Mouse (Mus musculus) fat pad, adult 2 months (tissue): Measurements from ENCODE around the gene Gm28539.

ENCODE experiments used
- DNase-seq: peaks from one replicate; pipeline ENCODE4 v3.0.0-alpha.2; 2011; ENCODE audit warnings: low read depth, low spot score; ENCODE audit errors: extremely low read depth

The Gm28539 gene

GRCm38 (mm10) chr16:18836468-18837208, at the start of gene Gm28539, which contains the start of gene 2510002D24Rik:
Gene Gm28539 (plus strand): TSS chr16:18836584.
Gene 2510002D24Rik (plus strand): TSS chr16:18836578.
- peak; percentile 59 for DNase-seq

DNA sequence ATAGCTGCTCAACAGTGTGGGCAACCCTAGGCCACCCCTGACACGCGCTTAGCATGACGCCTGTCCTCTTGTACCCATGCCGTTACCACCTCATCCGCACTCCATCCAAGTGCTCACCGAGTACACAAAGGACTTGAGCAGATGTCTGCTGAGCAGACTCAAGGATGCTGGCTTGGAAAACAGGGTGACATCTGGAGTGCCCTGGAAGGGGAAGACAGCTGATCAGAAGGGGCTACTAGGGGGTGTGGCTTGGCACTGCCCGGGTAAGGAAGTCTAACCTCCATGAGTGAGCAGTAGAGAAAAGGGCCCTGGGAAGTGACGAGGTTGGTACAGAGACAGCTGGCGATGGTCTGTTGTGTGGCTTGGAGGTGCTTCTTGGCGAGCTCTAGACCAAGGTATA, 49.7 kb upstream of the Gm28539 start:
- no peak for DNase-seq

GRCm38 (mm10) chr16:18788627-18789406, 47.6 kb upstream of the Gm28539 start:
- DNase-seq, result no peak

GRCm38 (mm10) chr16:18795223-18795899, 41.0 kb upstream of the Gm28539 start:
- no peak for DNase-seq

- no peak for DNase-seq
Observed at GRCm38 (mm10) chr16:18796645-18797044, 39.7 kb upstream of the Gm28539 start.

DNA sequence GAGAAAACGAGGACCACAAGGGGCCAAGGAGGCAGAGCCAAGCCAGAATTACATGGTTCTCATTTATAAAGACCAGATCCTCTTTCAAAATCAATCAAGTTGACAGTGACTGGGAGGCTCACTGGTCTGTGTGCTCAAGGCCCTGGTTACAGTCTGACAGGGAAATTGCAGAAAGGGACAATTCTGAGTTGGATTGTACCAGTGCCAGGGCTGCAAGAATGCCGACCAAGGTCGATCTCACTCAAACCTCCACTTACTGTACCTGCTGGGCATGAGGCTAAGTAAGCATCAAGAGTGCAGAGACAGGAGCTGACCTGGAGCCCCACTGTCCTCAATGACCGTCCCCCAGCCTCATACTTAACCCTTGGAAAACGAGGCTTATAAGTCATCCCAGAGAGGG, 38.2 kb upstream of the Gm28539 start:
- DNase-seq, result no peak

GRCm38 (mm10) chr16:18798841-18799240, 37.5 kb upstream of the Gm28539 start:
- DNase-seq, result no peak

- peak; percentile 99 for DNase-seq
Observed at GRCm38 (mm10) chr16:18805746-18806145, 30.6 kb upstream of the Gm28539 start.

- DNase-seq, result peak; percentile 94
Observed at GRCm38 (mm10) chr16:18809001-18809400, 27.4 kb upstream of the Gm28539 start.

DNA sequence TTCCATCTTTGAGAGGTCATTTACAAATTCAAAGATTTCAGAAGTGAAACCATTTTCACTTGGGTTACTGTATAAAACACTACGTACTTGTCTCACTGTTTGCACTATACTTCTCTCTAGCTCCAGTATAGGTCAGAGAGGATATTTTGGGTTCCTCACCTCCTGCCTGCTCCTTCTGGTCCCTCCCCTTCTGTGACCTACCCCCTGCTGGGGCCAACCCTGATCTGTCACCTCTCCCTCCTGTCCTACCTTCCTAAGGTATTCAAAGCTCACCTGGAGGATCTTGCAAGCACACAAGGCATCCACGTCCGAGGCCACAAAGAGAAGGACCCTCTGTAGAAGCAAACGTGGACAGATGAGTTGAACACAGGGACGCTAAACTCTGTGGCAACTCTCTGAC, 25.4 kb upstream of the Gm28539 start:
- no peak for DNase-seq

- DNase-seq, result peak; percentile 56
Observed at GRCm38 (mm10) chr16:18811468-18812384, 24.7 kb upstream of the Gm28539 start, which contains the start of the genes Ufd1 and Cdc45. Gene Ufd1 (plus strand): TSS chr16:18811779. Gene Cdc45 (minus strand): TSS chr16:18811987.

GRCm38 (mm10) chr16:18812385-18812910, 23.9 kb upstream of the Gm28539 start:
- no peak for DNase-seq

DNA sequence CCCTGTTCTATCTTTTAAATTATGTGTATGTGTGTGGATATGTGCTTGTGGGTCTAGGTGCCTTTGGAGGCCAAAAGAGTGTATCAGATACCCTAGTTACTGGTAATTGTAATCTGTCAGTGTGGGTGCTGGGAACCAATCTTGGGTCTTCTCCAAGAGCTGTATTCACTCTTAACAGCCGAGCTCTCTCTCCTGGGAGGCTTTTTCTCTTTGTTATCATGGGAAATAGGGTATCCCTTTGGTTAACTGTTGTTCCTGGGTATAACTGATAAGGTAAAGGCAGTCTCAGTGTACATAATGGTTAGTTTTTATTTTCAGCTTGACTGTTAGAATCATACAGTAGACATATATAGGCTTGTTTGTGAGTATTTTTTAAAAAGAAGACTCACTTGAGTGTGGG, 14.0 kb upstream of the Gm28539 start:
- no peak for DNase-seq

- no peak for DNase-seq
Observed at GRCm38 (mm10) chr16:18822925-18823324, 13.5 kb upstream of the Gm28539 start.

DNA sequence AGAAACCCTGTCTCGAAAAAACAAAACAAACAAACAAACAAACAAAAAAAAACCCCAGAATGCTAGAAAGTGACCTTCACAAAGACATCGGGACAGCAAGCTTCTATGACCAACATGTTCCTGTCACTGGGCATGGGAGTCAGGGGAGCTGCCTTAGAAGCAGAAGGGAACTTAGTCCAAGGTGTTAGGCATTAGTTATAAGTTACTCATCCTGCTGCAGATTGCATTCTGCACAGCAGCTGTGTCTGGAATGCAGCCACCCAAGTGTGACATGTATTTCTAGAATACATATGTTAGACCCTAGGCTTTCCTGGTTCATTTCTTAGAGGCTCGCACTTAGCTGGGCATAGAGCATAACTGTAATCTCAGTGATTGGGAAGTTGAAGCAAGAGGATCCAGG, 7.8 kb upstream of the Gm28539 start:
- DNase-seq, result no peak

DNA sequence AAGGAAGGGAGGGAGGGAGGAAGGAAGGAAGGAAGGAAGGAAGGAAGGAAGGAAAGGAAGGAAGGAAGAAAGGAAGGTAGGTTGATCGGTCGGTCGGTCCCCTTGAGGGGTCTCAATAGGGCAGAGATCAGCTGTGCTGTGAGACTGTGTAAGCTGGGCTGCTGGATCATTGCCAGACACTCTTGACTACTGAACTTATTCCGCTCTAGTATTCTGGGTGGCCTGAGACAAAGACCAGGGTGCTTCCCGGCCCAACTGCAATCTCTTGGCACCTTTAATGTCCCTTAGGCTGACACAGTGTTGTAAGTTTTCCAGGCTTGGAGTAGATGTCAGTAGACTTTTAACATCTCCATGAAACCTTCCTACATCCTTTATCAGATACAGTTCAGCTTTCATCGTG, 7.3 kb upstream of the Gm28539 start:
- DNase-seq, result no peak

- no peak for DNase-seq
Observed at GRCm38 (mm10) chr16:18833486-18833885, 2.9 kb upstream of the Gm28539 start.

- DNase-seq, result no peak
Observed at GRCm38 (mm10) chr16:18836073-18836467, 314 bp upstream of the Gm28539 start.

DNA sequence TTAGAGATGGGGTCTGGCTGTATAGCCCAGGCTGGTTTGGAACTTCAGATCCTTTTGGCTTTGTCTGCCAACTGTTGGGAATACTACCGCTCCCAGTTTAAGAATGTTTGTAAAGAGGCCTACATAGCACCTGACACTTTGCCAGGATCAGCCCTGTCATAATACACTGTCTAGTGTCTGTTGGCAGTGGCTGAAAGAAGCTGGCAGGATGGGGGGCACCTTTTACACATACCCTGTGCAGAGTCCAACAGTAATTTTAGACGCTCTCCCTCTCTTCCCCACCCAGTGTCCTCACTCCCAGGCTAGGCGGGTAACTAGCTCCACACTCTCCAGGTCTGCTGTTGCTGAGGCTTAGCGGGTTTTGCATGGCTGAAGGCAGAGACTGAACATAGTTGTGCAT, 2.0 kb downstream of the Gm28539 start:
- no peak for DNase-seq

- no peak for DNase-seq
Observed at GRCm38 (mm10) chr16:18846301-18846820, 10.0 kb downstream of the Gm28539 start.
